Mouse (Mus musculus): ENCODE measurements around the gene Zscan22. TPM values are rescaled to one million over a fixed set of nuclear protein-coding genes. Genes with fewer than 3 reads are reported as not detected.

Zscan22 gene
- polyA plus RNA-seq, 1 experiment from 2014 or later: 17.5 TPM

Other genes with a start within 250 kb of the Zscan22 start
- not detected in 2 replicates for gene Vmn2r55, start 212.8 kb upstream of the Zscan22 start, polyA plus RNA-seq (2015; fragmentation: Nextera tagmentation; extraction: Ambion mirVana)
- not detected in 2 replicates for gene Vmn2r56, start 162.8 kb upstream of the Zscan22 start, polyA plus RNA-seq (2015; fragmentation: Nextera tagmentation; extraction: Ambion mirVana)
- 8.8 and 10.4 TPM in 2 replicates for gene Zscan18, start 94.2 kb upstream of the Zscan22 start, polyA plus RNA-seq (2015; fragmentation: Nextera tagmentation; extraction: Ambion mirVana)
- 14.7 and 15.5 TPM in 2 replicates for gene Zfp329, start 79.0 kb upstream of the Zscan22 start, polyA plus RNA-seq (2015; fragmentation: Nextera tagmentation; extraction: Ambion mirVana)
- gene Zfp110, start 63.1 kb upstream of the Zscan22 start, polyA plus RNA-seq (2015; fragmentation: Nextera tagmentation; extraction: Ambion mirVana): 36.6 and 39.7 TPM in 2 replicates
- 5.0 and 5.1 TPM in 2 replicates for gene Zfp128, start 16.6 kb upstream of the Zscan22 start, polyA plus RNA-seq (2015; fragmentation: Nextera tagmentation; extraction: Ambion mirVana)
- gene Rps5, start 24.5 kb downstream of the Zscan22 start, polyA plus RNA-seq (2015; fragmentation: Nextera tagmentation; extraction: Ambion mirVana): 1,070 and 1,140 TPM in 2 replicates
- 2.6 and 2.8 TPM in 2 replicates for gene Rnf225, start 29.6 kb downstream of the Zscan22 start, polyA plus RNA-seq (2015; fragmentation: Nextera tagmentation; extraction: Ambion mirVana)
- 12.9 and 14.0 TPM in 2 replicates for gene Zfp324, start 68.0 kb downstream of the Zscan22 start, polyA plus RNA-seq (2015; fragmentation: Nextera tagmentation; extraction: Ambion mirVana)
- 8.6 and 10.7 TPM in 2 replicates for gene Zfp446, start 80.0 kb downstream of the Zscan22 start, polyA plus RNA-seq (2015; fragmentation: Nextera tagmentation; extraction: Ambion mirVana)
- gene Slc27a5, start 100.4 kb downstream of the Zscan22 start, polyA plus RNA-seq (2015; fragmentation: Nextera tagmentation; extraction: Ambion mirVana): 0.20 TPM in 1 of 2 replicates, not detected in the other
- 279 and 290 TPM in 2 replicates for gene Trim28, start 101.3 kb downstream of the Zscan22 start, polyA plus RNA-seq (2015; fragmentation: Nextera tagmentation; extraction: Ambion mirVana)
- 26.0 and 29.4 TPM in 2 replicates for gene Zbtb45, start 112.2 kb downstream of the Zscan22 start, polyA plus RNA-seq (2015; fragmentation: Nextera tagmentation; extraction: Ambion mirVana)
- gene Chmp2a, start 137.0 kb downstream of the Zscan22 start, polyA plus RNA-seq (2015; fragmentation: Nextera tagmentation; extraction: Ambion mirVana): 179 and 184 TPM in 2 replicates
- gene Ube2m, start 140.5 kb downstream of the Zscan22 start, polyA plus RNA-seq (2015; fragmentation: Nextera tagmentation; extraction: Ambion mirVana): 126 and 127 TPM in 2 replicates
- gene Mzf1, start 156.9 kb downstream of the Zscan22 start, polyA plus RNA-seq (2015; fragmentation: Nextera tagmentation; extraction: Ambion mirVana): 4.4 and 4.6 TPM in 2 replicates
- gene Vmn1r85, start 197.4 kb downstream of the Zscan22 start, polyA plus RNA-seq (2015; fragmentation: Nextera tagmentation; extraction: Ambion mirVana): not detected in 2 replicates
- not detected in 2 replicates for gene Vmn1r86, start 222.1 kb downstream of the Zscan22 start, polyA plus RNA-seq (2015; fragmentation: Nextera tagmentation; extraction: Ambion mirVana)
- gene Vmn1r87, start 242.3 kb downstream of the Zscan22 start, polyA plus RNA-seq (2015; fragmentation: Nextera tagmentation; extraction: Ambion mirVana): 0.04 TPM in 1 of 2 replicates, not detected in the other